Mouse (Mus musculus) neural tube, embryonic 14.5 days (tissue): ENCODE data around the gene Kcnab2. TPM values are rescaled to one million over a fixed set of nuclear protein-coding genes. Genes with fewer than 3 reads are reported as not detected.

Experiments used
- ATAC-seq: fragments of 200-750 bp; cut with Nextera tagmentation; 2 replicates; pipeline ENCODE4 v1.8.0; 2017; ENCODE audit warnings: low read depth, mild to moderate bottlenecking, moderate TSS enrichment, moderate library complexity
- H3K27ac ChIP-seq: fragments of 300-500 bp; sonication (generic); 2 replicates; pipeline ENCODE4 v1.5.1; 2014; ENCODE audit warnings: low read depth, mild to moderate bottlenecking, control low read depth, low read length, moderate library complexity, mixed read lengths
- H3K27me3 ChIP-seq: fragments of 300-500 bp; sonication (generic); 2 replicates; pipeline ENCODE4 v1.6.1; 2014; ENCODE audit warnings: low read length; ENCODE audit not compliant: control insufficient read depth, insufficient read depth
- H3K36me3 ChIP-seq: fragments of 300-500 bp; sonication (generic); 2 replicates; pipeline ENCODE4 v1.6.1; 2014; ENCODE audit warnings: low read length, mixed read lengths; ENCODE audit not compliant: control insufficient read depth, insufficient read depth
- H3K4me1 ChIP-seq: fragments of 300-500 bp; sonication (generic); 2 replicates; pipeline ENCODE4 v1.6.1; 2014; ENCODE audit warnings: low read length; ENCODE audit not compliant: control insufficient read depth, insufficient read depth
- H3K4me2 ChIP-seq: fragments of 300-500 bp; sonication (generic); 2 replicates; pipeline ENCODE4 v1.6.1; 2014; ENCODE audit warnings: mild to moderate bottlenecking, low read depth, low read length, control low read depth
- H3K4me3 ChIP-seq: fragments of 300-500 bp; sonication (generic); 2 replicates; pipeline ENCODE4 v1.5.1; 2014; ENCODE audit warnings: low read depth, low read length, control low read depth, mixed read lengths
- H3K9ac ChIP-seq: fragments of 300-500 bp; sonication (generic); replicated peaks from 2 replicates; pipeline ENCODE4 v1.6.1; 2014; ENCODE audit warnings: low read depth, mild to moderate bottlenecking, control low read depth, low read length, mixed read lengths
- H3K9me3 ChIP-seq: fragments of 300-500 bp; sonication (generic); 2 replicates; pipeline ENCODE4 v1.6.1; 2016; ENCODE audit warnings: low read length; ENCODE audit not compliant: control insufficient read depth
- WGBS: fragments of 180-500 bp; shearing (Covaris S2); extraction: QIAGEN DNeasy Blood & Tissue Kit; methylation state at CpG from one replicate; pipeline ENCODE4 v1.1.7; 2014; 5-methylcytosine and 5-hydroxymethylcytosine counted together
- polyA plus RNA-seq: library from polyadenylated mRNA; unstranded; fragments of >200 nt; fragmentation: Nextera tagmentation; extraction: Ambion mirVana; gene quantifications from 2 replicates; pipeline ENCODE4 v1.2.1, GENCODE M21; 2014

Kcnab2 gene
- 18.3 and 31.1 TPM in 2 replicates for polyA plus RNA-seq

DNA sequence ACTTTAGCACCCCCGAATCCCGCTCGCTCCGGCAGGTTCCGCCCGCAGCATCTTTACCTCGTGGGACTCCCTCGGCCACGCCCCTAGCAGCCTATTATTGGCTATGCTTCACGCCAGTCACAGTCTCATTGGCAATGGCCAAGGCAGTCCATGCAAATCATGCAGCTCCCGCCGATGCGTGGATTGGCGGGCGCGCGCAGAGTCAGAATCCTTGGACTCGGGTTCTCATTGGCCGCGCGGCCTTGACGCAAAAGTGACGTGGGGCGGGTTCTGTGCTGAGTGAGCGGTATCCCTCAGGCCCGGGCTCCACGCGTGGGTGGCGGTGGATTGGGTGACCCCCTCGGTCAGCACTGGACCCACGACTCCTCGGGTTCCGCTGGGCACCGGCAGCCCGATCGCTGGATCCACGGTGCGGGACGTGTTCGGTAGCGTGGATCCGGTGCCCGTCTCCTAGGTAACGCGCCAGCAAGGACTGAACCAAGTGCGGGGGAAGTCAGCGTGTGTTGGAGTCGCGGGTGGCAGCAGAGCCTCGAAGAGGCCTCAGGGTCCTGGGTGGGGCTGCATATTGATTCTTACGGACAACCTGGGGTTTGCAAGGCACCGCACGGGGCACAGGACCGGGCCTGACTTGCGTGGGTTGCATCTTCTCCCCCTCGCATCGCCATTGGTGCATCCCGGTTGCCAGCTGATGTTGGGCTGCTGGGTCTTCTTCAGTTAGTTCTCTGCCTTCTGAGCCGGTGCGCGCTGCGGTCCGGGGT, at the start of gene Kcnab2:
Kcnab2 (minus strand) TSS at position 406 of the 758 bp plus-strand sequence.
- H3K27me3 ChIP-seq: peaks cover 3% of the 10 kb centered on the region; the same call in 1 of the 2 replicates
- H3K4me3 ChIP-seq: peak within 1 kb of the TSS; percentile 74
- no peaks in the 10 kb centered on the region for H3K9me3 ChIP-seq
- H3K4me1 ChIP-seq: peaks cover 17% of the 10 kb centered on the region
- peak; percentile 97 for ATAC-seq
- peak within 1 kb of the TSS; percentile 88 for H3K27ac ChIP-seq
- under 1% methylated on average over 63 of the region's 63 CpGs for WGBS
- H3K4me2 ChIP-seq: peak within 1 kb of the TSS; percentile 85
- H3K36me3 ChIP-seq: no peaks in the 10 kb centered on the region
- peak within 1 kb of the TSS; percentile 86 for H3K9ac ChIP-seq

- Histone ChIP-seq H3K27ac (no peak overlapping the region), H3K4me2 (no peak overlapping the region), H3K36me3 (no peaks in the 10 kb centered on the region), H3K4me1 (no peaks in the 10 kb centered on the region), H3K9ac (no peak overlapping the region), H3K9me3 (no peaks in the 10 kb centered on the region), H3K4me3 (no peak overlapping the region), H3K27me3 (no peaks in the 10 kb centered on the region)
- WGBS: 42% methylated on average over 6 of the region's 6 CpGs
- ATAC-seq: no peak
Observed at GRCm38 (mm10) chr4:152520083-152520482, 42.4 kb upstream of the Kcnab2 start.

DNA sequence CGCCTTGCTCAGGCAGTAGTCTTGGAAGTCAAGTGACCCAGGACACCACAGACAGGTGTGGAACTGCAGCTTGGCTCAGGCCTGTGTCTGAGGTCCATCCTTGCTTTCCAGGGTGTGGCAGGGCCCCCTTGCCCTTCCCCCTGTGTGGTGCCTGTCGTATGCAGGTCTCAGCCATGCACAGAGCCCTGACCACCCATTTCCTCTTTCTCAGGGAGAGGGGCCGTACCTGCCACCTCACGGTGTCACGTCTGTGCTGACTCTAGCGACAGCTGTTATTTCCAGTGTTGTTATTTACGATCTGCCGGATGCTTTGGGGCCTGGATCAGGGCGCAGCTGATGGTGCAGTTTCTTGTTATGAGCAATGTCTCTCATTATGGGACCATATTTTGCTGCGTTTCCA, 41.4 kb upstream of the Kcnab2 start:
- no peak overlapping the region for H3K4me3 ChIP-seq
- WGBS: 54% methylated on average over 10 of the region's 10 CpGs
- no peak for ATAC-seq
- H3K27ac ChIP-seq: no peak overlapping the region
- H3K27me3 ChIP-seq: no peaks in the 10 kb centered on the region
- no peaks in the 10 kb centered on the region for H3K36me3 ChIP-seq
- H3K9me3 ChIP-seq: no peaks in the 10 kb centered on the region
- no peak overlapping the region for H3K9ac ChIP-seq
- no peak overlapping the region for H3K4me2 ChIP-seq
- no peaks in the 10 kb centered on the region for H3K4me1 ChIP-seq

DNA sequence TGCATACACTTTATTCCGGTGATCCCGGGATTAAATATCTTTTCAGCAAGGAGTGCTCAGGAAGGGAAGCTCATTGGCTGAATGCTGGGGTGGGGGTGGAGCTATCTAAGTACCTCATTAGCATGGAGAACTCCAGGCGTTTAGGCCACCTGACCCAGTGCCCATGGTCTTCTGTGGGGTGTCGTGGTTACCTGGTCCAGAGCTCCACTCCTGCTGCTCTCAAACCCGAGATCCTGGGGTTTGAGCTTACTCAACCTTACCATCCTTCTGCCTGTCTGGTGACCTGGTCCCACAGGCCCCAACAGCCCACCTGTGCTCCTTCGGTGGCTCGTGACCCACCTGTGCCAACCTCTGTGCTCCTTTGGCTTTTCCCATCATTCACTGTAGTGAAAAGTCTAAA, 37.2 kb upstream of the Kcnab2 start:
- 85% methylated on average over 7 of the region's 7 CpGs for WGBS
- ATAC-seq: no peak
- no peaks in the 10 kb centered on the region for H3K36me3 ChIP-seq
- no peaks in the 10 kb centered on the region for H3K27me3 ChIP-seq
- H3K4me2 ChIP-seq: no peak overlapping the region
- H3K4me1 ChIP-seq: peaks cover 7% of the 10 kb centered on the region; the same call in 1 of the 2 replicates
- H3K9ac ChIP-seq: no peak overlapping the region
- H3K27ac ChIP-seq: no peak overlapping the region
- no peak overlapping the region for H3K4me3 ChIP-seq
- H3K9me3 ChIP-seq: no peaks in the 10 kb centered on the region

DNA sequence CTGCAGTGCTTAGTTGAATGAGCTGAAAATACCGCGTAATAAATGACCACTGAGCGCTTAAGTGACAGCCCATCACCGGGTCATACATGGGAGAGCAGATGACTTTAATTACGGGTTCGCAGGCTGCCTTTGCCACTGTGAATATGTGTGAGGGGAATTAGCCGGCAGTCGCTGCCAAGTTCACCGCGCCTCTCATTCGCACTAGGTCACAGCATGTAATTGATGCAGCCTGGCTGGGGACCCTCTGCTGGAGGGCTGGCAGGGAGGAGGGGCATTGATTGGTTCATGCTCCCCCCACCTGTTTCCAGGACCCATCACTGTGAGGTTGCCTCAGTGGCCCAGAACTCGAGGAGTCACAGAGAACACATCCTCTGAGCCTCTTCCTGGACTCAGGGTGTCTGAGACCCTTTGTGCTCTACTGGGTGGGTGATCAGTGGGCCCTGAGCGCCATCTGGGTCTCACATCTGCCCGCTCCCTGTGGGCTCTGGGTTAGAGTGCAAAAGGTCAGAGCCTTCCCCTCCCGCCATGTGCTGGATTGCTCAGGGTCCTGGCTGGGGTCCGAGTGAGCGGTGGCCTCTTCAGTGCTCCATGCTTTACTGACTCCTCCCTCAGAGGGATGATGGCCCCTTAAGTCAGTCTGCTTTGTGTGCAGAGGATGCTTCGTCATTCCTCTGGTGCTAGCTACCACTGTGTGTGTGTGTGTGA, 34.7 kb upstream of the Kcnab2 start:
- Histone ChIP-seq H3K27ac (no peak overlapping the region), H3K9ac (peak overlapping the region; percentile 25; the same call in 1 of the 2 replicates), H3K4me2 (no peak overlapping the region), H3K4me3 (no peak overlapping the region), H3K36me3 (0 out of 2 replicates have a peak, but pooled peaks cover 2% of the 10 kb centered on the region), H3K27me3 (no peaks in the 10 kb centered on the region), H3K4me1 (peaks cover 7% of the 10 kb centered on the region; the same call in 1 of the 2 replicates), H3K9me3 (no peaks in the 10 kb centered on the region)
- ATAC-seq: peak; percentile 55
- WGBS: 26% methylated on average over 18 of the region's 18 CpGs

GRCm38 (mm10) chr4:152494360-152494879, 16.7 kb upstream of the Kcnab2 start:
- H3K27ac ChIP-seq: 0 out of 2 replicates have a peak overlapping the region, but pooled peaks have one; percentile 22
- WGBS: 37% methylated on average over 20 of the region's 20 CpGs
- no peaks in the 10 kb centered on the region for H3K27me3 ChIP-seq
- H3K4me3 ChIP-seq: no peak overlapping the region
- H3K4me1 ChIP-seq: peaks cover 3% of the 10 kb centered on the region; the same call in 1 of the 2 replicates
- no peak for ATAC-seq
- H3K9ac ChIP-seq: no peak overlapping the region
- H3K36me3 ChIP-seq: no peaks in the 10 kb centered on the region
- no peak overlapping the region for H3K4me2 ChIP-seq
- H3K9me3 ChIP-seq: no peaks in the 10 kb centered on the region

DNA sequence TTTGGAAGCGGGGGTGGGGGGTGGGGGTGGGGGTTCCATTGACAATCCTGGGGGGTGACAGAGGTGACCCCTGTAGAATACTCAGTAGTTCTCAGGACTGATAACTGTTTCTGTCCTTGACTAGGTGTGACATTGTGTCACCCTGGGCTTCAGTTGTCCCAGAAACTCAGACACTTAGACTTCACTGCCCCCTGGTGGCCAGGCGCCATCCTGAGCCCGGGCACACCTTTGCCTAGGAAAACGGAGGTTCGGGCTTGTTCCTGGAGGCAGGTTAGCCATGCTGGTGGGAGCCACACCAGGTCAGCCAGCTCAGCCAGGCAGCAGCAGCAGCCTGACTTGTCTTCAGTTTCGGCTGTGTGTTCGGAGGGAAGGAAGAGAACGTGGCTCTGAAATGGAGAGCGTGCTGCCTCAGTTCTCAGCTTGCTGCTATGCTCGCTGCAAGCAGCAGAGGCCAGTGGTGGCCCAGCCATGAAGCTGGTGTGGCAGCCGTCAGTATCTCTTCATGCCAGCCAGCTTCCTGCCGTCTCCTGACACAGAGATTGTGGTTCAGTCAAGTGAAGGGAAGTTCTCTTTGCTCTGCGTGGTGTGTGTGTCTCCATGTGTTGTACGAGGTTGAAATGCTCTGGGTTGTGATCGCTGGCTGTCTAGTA, 13.7 kb upstream of the Kcnab2 start:
- Histone ChIP-seq H3K4me1 (peaks cover 3% of the 10 kb centered on the region; the same call in 1 of the 2 replicates), H3K36me3 (no peaks in the 10 kb centered on the region), H3K4me2 (no peak overlapping the region), H3K27me3 (no peaks in the 10 kb centered on the region), H3K9ac (no peak overlapping the region), H3K27ac (no peak overlapping the region), H3K4me3 (no peak overlapping the region), H3K9me3 (no peaks in the 10 kb centered on the region)
- peak; percentile 30; the same call in 1 of the 2 replicates for ATAC-seq
- 55% methylated on average over 15 of the region's 15 CpGs for WGBS

GRCm38 (mm10) chr4:152490311-152490710, 12.6 kb upstream of the Kcnab2 start:
- no peak overlapping the region for H3K27ac ChIP-seq
- no peaks in the 10 kb centered on the region for H3K36me3 ChIP-seq
- ATAC-seq: no peak
- peaks cover 3% of the 10 kb centered on the region; the same call in 1 of the 2 replicates for H3K4me1 ChIP-seq
- no peak overlapping the region for H3K4me3 ChIP-seq
- no peaks in the 10 kb centered on the region for H3K9me3 ChIP-seq
- no peaks in the 10 kb centered on the region for H3K27me3 ChIP-seq
- 81% methylated on average over 14 of the region's 14 CpGs for WGBS
- H3K4me2 ChIP-seq: no peak overlapping the region
- H3K9ac ChIP-seq: no peak overlapping the region
